Mouse (Mus musculus) NIH3T3 (cell line): ENCODE data around the gene Sdr39u1.

Experiments used
- DNase-seq: peaks from one replicate; pipeline ENCODE4 v3.0.0-alpha.2; 2012; ENCODE audit warnings: low read depth

Sdr39u1 gene

DNA sequence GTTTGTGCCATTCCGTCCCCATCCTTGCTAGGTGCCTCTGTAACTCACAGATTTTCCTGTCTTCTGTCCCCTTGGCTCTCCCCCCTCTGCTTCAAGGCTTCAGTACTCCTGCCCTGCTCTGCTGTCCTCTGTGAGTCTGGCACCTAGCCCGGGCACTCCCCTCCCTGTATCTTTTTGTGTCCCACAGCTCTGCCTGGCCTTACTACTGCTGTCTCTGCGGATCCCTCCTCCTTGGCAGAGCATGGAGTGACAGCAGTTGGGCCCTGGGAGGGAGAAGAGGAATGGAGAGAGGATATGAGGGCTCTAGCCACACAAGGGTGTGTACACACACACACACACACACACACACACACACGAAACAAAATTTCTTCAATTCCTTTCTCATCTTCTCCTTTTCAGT is 15.9 kb downstream of the Sdr39u1 start, which contains the start of gene Cbln3:
Gene Cbln3 (minus strand): TSS at position 227 of the 400 bp plus-strand sequence.
- DNase-seq: peak; percentile 48

DNA sequence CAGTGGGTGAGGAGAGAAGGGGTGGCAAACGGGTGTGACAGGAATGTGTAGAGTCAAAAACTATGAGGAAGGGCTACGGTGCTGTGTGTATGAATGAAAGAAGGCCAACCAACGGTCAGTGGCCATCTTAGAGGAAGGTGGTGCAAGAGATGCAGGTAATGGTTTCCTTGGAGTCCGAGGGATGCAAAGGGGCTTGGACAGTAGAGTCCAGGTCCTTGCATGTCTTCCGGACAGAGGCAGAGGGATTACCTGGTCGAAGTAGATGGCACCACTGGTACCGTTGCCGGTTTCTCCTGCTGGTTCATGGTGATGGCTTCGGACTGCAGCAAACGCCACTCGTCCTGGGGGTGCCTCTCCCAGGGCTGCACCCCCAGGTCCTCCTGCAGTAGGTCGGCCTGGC is 16.4 kb downstream of the Sdr39u1 start:
- no peak for DNase-seq

DNA sequence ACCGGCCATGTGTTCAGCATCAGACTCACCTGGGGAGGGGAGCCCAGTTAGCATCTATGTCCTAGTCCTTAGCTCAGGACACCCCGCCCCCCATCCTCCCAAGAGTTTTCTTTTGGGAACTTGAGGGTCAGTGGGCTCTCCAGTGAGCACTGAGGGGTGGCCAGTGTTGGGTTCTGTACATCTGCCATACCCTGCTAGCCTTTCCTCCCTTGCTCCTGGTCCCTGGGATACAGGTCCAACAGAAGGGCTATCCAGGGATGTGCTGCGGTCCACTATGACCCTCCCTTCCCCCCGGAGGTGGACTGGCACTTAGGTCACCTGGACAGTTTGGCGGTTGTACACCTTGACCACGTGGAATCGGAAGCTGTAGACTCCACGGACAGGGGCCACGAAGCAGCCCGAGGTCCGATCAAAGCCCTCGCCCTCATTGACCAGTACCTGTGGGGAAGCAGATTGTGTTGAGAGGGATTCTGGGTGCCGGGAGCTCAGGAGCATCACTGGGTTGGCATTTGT is 16.9 kb downstream of the Sdr39u1 start:
- DNase-seq: no peak

DNA sequence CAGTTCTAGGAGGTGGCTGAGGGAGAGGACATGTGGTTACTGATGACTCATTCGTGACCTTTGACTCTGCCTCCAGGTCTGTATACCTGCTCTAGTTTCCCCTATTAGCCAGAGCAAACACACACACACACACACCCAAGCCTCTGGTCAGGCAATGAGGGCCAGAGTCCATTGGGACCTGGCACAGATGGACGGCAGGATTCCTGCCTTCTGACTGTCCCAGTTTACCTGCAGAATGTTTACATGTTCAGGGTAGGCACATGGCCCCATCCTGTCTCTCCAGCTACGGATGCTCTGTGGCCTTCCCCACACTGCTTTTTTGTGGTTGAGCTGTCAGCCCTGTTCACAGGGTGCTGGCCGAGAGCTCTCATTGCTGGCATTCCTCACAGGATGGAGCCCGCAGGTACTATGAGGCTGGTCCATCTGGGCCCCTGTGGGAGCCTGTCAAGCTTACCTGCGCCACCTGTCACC is 17.9 kb downstream of the Sdr39u1 start:
- DNase-seq: no peak

DNA sequence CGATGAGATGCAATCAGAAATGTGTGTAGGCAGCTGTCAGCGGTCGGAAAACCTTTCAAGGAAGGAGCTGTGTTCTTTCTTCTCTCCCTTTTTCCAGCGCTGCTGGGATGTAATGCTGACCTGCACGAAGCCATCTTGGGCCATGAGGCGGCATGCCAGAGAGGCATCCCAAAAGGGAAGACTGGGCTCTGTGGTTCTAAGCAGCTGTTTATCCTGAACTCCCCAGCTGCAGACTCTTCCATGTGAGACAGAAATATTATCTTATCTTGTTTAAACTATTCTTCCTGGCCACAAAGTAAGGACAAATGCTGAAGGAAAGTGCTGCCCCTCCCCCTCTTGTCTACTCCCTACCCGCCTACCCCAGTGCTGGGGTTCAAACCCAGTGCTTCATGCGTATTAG is 19.1 kb downstream of the Sdr39u1 start:
- no peak for DNase-seq

DNA sequence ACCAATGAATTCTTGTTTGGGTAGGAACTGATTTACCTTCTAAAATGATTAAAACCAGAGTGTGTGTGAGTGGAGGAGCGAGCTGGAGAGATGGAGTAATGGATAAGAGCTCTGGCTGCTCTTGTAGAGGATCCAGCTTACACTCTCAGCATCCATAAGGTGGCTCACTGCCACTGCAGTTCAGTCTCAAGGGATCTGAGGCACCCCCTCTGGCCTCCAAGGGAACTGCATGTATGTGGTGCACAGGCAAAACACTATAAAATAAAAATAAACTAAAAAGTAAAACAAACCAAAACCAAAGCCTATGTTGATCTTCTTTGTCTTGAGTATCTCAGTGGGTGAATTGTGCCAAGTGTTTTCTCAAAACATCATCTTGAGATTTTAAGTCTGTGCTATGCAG is 20.5 kb downstream of the Sdr39u1 start:
- peak; percentile 84 for DNase-seq

DNA sequence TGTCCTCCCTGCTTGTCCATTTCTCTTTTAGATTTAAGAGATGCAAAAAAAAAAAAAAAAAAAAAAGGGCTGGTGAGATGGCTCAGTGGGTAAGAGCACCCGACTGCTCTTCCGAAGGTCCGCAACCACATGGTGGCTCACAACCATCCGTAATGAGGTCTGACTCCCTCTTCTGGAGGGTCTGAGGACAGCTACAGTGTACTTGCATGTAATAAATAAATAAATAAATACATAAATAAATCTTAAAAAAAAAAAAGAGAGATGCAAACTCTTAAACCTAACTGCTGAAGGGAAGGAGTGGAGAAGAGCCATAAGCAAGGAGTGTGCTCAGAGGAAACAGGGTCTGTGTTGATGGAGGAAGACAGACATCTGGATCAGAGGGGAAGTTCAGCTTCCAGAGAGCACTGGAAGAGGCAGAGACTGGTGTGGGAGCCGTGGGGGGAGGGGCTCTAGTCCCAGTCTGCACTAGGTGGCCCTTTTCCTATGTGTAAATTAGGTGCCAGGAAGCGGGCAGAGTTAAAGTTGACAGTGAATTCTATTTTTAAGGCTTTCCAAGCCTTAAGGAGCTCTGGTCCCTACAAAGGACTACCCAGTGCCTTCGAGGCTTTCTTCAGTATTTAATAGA is 21.7 kb downstream of the Sdr39u1 start:
- DNase-seq: no peak

DNA sequence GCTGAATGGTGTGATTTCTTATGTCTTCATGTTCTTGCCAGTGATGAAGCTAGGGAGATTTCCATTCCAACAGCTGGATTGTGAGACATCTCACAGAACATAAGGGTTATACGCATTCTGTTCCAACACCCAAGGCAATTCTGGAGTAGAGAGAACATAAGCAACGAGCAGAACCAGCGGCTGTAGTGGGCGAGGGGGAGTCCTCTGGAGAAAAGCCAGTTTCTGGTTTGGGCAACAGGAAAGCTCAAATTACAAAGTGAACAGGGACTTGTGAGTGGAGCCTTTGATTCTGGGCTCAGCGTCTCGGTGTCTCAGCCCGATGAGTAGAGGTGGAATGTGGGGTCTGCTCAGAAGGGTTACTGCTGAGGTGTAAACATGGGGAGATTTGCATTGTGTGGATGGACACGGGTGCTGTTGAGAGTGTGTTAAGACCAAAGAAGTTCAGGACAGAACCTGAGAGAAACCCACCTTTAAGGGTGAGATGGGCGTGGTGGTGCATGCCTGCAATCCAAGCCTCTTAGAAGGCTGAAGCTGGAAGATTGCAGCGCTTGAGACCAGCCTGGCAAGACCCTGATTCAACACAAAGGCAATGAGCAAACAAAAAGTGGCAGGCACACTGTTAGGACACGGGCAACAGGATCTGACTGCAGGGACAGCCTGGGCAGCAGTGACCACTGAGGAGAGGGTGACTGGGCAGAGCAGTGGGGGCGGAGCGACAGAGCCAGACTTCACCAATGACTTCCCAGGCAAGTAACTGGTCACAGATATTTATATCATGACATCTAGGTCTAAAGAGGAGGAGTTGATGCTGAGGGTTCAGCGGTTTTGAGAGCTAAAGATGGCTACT is 22.4 kb downstream of the Sdr39u1 start:
- no peak for DNase-seq

DNA sequence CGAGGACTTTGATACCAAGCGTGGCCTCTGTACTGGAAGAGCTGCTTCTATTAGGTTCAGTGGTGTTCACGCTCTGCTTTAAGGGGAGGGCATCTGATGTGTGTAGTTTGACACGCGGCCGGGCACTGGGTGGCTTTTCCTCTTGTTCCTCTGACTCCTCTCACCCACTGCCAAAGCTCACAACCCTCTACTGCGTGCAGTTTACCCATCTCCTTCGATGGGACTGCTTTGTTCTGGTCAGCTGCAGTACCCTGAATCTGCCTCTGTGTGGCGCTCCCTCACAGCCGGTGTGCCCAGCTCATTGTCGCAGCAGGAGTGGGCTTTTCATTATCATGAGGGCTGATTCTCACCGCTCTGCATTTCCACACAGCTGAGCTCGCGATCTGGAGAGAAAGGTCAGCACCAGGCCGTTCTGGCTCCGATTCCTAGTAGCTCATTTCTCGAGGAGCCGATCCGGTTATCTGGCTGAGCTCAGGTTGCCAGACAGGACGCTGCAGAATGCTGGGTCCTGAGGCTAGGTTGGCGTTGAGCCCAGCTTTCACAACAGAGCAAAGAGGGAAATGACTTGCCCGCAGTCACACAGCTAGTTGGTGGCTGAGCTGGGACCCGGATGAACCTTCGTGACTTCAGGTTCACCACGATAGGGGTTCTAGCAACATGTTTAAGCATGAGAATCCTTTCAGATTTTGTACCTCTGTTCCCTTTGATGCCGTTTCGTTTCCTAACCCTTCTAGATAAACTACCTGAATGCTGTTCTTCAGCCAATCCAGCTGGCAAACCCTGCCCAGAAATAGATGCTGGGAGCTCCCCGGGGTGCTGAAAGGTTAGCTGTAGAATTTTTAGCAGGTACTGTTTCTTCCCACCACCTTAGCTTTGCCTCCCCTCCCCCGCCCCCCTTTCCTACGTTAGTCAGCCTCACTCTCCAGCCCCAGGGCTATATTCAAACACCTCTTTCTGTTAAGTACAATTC is 26.1 kb downstream of the Sdr39u1 start:
- peak; percentile 59 for DNase-seq

DNA sequence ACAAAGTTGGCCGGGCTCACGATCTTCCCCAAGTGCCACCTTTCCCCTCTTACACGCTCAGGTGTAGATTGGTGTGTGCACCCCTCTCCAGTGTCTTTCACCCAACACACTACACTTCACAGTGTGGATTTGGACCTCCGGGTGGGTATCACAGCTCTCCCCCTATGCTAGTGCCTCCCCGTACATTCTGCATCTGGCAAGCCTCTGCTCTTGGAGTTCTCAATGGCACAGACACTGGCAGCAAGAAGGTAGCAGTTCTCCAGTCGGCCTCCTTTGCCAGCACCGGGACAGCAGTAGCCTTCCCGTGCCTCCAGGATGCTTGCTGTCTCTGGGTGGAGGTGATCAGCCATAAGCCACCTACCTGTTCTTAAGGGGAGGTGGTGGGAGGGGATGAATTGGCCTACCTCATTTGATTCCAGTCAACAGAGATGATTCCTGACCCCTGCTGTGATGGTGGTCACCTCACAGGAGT is 26.8 kb downstream of the Sdr39u1 start:
- DNase-seq: no peak

DNA sequence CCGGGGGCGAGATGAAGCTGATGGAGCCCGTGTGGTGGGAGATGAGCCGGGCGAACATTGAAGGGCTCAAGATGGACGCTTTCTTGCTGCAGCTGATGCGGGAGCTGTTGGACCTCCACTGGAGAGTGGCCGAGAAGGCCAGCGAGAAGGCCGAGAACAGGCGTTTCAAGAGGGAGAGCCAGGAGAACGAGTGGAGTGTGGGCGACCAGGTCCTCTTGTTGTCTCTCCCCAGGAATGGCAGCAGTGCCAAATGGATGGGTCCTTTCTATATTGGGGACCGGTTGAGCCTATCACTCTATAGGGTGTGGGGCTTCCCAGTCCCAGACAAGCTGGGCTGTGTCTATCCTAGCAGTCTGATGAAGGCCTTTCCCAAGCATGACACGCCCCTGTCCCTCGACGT is 27.5 kb downstream of the Sdr39u1 start:
- no peak for DNase-seq

DNA sequence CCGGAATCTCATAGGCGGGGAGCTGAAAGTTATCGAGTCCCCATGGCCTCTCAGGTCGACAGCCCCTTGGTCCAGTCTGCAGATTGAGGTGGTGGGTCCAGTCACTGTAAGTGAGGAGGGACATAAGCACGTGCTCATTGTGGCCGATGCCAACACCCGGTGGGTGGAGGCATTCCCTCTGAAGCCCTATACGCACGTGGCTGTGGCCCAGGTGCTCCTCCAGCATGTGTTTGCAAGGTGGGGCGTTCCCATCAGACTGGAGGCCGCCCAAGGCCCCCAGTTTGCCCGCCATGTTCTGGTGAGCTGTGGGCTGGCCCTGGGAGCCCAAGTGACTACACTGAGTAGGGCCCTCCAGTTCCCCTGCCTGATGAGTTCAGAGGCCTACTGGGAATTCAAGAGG is 28.1 kb downstream of the Sdr39u1 start:
- DNase-seq: no peak

DNA sequence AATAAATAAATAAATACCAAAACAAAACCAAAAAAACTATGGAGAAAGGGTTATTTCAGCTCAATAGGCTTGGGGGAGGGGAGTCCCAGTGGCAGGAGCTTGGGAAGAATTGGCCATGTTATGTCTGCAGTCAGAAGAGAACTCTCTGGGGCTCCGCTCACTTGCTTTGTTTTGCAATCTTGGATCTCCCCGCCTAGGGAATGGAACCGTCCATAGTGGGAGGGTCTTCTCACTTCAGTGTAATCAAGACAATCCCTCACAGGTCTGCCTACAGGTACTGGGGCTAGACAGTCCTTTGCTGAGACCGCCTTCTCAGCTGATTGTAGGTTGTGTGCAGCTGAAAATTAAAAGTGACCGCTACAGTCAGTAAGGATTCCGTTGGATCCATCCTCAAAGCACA is 30.6 kb downstream of the Sdr39u1 start:
- DNase-seq: no peak

DNA sequence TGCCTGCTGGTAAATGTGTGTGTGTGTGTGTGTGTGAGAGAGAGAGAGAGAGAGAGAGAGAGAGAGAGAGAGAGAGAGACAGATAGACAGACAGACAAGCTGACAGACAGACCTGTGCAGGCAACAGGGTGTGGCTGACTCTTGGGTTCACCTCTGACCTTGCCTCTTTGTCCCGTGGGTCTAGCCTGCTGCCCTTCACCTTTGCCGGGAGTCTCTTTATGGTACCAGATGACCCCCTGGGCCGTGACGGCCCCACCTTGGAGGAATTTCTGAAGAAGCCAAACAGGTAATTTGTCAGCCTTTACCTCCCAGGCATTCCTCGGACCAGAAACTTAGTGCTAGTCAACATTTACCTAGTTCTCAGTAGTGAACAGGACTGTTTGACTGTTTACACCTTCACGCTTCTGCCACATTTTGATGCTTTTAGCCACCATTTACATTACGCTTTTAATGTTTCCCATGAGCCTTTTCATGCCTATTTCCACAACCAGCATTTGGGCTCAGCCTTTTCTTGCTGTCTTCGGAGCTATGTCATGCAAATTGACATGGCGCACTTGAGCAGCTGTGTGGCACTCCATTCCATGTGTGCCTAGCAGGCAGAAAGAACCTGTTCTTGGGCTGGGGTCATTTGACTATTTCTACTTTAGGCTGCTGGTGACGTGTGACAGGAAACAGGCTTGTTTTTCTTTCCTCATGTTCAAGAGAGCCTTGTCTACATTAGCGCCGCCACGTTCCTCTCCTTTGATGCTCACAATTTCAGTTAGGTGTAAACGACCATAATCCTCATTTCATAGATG is 31.7 kb downstream of the Sdr39u1 start:
- DNase-seq: no peak

DNA sequence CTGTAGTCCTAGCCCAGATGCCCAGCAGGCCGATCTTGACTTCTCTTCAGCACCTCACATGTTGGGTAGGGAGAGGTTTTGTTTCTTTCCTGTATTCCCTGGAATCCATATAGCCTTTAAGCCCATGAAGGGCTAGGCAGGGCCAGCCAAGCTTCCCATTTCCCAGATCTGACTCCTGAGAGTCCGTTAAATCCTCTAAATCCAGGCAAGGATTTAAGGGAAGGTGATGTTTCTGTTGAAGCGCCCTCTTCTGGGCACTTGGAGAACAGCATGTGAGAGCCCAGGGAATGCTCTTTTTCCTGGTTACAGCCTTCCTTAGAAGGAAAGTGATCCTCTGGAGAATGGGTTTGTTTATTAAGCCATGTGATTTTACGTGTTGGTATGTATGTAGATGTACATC is 33.1 kb downstream of the Sdr39u1 start:
- peak; percentile 83 for DNase-seq

DNA sequence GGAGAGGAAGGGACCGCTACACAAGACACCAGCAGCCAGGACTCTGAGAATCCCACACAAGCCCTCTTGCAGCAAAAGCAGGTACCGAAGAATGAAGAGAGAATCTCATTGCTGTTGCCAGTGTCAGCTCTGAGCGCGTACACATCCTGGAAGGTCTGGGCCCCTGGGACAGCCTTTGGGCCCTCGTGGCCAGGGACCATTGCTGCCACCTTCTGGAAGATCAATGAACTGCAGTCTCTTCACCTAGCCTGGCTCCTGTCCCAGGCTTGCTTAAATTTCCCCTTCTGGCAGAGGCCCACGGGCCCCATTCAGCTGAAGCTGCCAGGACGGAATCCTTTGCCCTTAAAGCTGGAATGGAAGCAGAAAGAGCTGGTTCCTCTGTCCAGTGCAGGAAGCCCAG is 36.3 kb downstream of the Sdr39u1 start:
- peak; percentile 88 for DNase-seq

DNA sequence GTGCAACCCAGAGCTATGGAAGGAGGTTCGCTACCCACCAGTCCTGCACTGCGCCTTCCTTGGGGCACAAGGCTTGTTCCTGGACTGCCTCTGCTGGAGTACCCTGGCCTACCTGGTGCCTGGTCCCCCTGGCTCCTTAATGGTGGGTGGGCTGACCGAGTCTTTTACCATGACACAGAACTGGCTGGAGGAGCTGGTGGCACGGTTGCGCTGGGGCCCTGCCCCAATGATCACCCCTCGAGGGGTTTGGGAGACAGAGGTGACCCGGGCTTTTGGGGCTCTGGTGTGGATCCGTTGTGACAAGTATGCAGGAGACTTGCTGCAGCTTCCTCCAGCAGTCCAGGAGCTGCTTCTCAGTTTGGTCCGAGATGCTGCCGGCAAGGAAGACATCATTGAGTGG is 37.1 kb downstream of the Sdr39u1 start:
- DNase-seq: no peak

DNA sequence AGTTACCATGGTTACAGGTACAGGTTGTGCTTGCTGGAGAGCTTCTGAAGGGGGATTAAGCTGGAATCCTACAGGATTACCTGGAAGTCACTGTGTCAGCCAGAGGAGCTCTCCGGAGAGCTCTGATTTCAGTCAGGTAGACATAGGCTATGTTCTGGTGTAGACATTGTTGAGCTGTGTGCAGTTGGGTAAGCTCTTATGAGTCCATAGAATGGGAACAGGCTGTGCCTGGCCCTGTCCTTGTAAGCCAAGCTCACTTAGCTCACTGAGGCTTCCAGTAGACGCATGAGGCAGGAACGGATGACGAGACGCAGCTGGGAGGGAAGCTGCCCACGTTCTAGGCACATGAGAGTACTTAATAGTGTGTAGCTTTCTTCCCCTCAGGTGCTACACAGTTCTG is 37.9 kb downstream of the Sdr39u1 start:
- no peak for DNase-seq

DNA sequence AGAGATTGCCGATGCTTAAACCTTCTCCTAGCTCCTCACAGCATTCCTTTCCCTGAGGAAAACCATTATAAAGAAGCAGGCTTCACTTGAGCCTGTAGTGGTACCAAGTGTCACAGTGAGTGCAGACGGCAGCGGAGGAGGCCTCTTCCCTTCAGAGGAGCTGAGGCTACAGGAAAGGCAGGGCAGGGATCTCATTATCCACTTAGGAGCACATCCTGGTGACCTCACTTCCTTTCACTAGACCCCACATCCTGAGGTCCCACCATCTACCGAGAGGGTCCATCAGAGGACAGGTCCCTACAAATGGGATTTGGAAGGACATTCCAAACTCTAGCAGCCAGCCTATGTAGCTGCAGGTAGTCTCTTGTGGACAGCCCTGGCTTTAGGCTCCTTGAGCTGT is 42.5 kb downstream of the Sdr39u1 start:
- no peak for DNase-seq

DNA sequence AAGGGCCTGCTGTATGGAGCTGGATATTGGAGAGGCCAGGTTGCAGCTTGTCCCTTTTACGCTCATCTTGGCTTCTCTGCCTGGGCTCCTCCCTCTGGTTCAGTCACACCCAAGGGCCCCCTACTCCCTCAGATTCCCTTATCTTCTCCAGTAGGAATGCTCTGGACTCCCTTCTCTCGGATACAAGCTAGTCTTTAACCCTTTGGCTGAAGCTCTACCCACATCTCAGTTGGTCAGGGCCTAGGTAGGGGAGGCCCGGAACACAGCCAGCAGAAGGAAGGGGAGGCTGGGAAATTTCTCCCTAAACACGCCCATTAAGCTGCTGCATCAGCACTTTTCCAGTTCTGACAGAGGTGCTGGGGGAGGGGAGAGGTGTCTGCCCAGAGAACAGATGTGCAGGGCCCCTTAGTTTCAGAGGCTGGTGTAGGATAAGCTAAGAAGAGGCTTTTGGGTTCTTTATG is 45.0 kb downstream of the Sdr39u1 start:
- peak; percentile 82 for DNase-seq
